Mouse (Mus musculus): Measurements from ENCODE around the gene Arpin.

DNA sequence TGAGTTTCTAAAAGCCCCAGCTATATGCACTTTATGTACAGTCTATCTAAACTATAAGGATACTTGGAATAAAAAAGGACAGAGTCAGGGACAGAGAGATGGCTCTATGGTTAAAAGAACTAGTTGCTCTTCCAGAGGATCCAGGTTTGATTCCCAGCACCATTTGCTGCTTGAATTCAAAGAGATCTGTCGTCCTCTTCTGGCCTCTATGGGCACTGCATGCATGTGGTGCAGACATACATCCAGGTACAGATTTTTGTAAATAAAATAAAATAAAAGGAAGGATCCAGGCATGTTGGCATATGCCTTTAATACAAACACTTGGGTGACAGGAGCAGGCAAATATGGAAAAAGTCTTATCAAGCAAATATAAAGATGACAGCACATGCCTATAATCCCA is 26.4 kb upstream of the Arpin start:
- TF ChIP-seq POLR2A (IDR thresholded peaks at IDR 0.05; ENCODE audit: low read depth, low read length) (no peak), CTCF (IDR thresholded peaks at IDR 0.05; ENCODE audit: borderline replicate concordance, insufficient read depth, low read length) (no peak)
